20 mouse cellular contexts compared by ENCODE assay signal in genomic region chr7:94706457-94706856, GRCm38 (mm10).
DNase-seq lines count a peak whose midpoint lies in the region; ATAC-seq and TF ChIP-seq lines count a peak whose summit lies in the region.
"Had no signal": no experiment of that assay in that cellular context is flagged by ENCODE, and none has a peak within 500 bp of the region (broad histone marks: within the 10 kb centered on the region; RNA-seq: fewer than 3 reads in every experiment).

No protein-coding gene starts in this region.

- H3K9me3 ChIP-seq in forebrain, embryonic 13.5 days (replicated peaks): 0 out of 2 replicates have a peak, but pooled peaks cover 3% of the 10 kb centered on the region
- H3K9me3 ChIP-seq in forebrain, embryonic 11.5 days (ENCODE audit: control insufficient read depth, low read length): no peaks in the 10 kb centered on the region
- H3K9me3 ChIP-seq in forebrain, embryonic 16.5 days (ENCODE audit: control insufficient read depth, low read length): no peaks in the 10 kb centered on the region
- H3K9me3 ChIP-seq: embryonic facial prominence, embryonic 15.5 days had no signal

- TF ChIP-seq CTCF in brain, embryonic 14.5 days (IDR thresholded peaks at IDR 0.05; ENCODE audit: borderline replicate concordance, extremely low read depth, insufficient read depth, insufficient read length): no peak

- no peak for DNase-seq in forebrain, embryonic 11.5 days (ENCODE audit: low spot score)
- peak; percentile 3 for DNase-seq in brain, adult 2 months (ENCODE audit: low read depth, low spot score)
- peak; percentile 60 for DNase-seq in brain, embryonic 14.5 days (ENCODE audit: low read depth)
- DNase-seq in gastrocnemius, postnatal 36 days: no peak
- DNase-seq: adrenal gland, adult 2 months; adrenal gland, postnatal 10 days; adrenal gland, postnatal 25 days; cerebellum, adult 11 months; cerebellum, adult 18-20 months; cerebellum, adult 8-10 months; cerebellum, adult 9-11 months; cerebellum, postnatal 14 days; cerebellum, postnatal 36 days; embryo, embryonic 11 days had no signal

- intact Hi-C loops in gastrocnemius, postnatal 36 days (cut with DNase I): no loop called here

- H3K4me2 ChIP-seq in forebrain, embryonic 13.5 days: no peak overlapping the region
- no peak overlapping the region for H3K4me2 ChIP-seq in forebrain, embryonic 11.5 days (ENCODE audit: low read depth, low read length, severe bottlenecking)
- no peak overlapping the region for H3K4me2 ChIP-seq in forebrain, embryonic 16.5 days (ENCODE audit: low read length)
- H3K4me2 ChIP-seq: embryonic facial prominence, embryonic 13.5 days; embryonic facial prominence, embryonic 15.5 days had no signal

- no peak overlapping the region for H3K9ac ChIP-seq in forebrain, embryonic 13.5 days
- no peak overlapping the region for H3K9ac ChIP-seq in forebrain, embryonic 11.5 days (ENCODE audit: low read length)
- H3K9ac ChIP-seq in forebrain, embryonic 16.5 days (replicated peaks; ENCODE audit: low read depth, low read length): no peak overlapping the region
- H3K9ac ChIP-seq: embryonic facial prominence, embryonic 13.5 days; embryonic facial prominence, embryonic 15.5 days had no signal

- ATAC-seq in forebrain, embryonic 13.5 days: peak; percentile 75; the same call in 1 of the 2 replicates
- no peak for ATAC-seq in forebrain, embryonic 11.5 days (replicated peaks; ENCODE audit: low FRiP score)
- ATAC-seq in forebrain, embryonic 16.5 days: peak; percentile 80
- ATAC-seq in megakaryocyte progenitor cell, adult 5-6 weeks (replicated peaks; ENCODE audit: poor library complexity): no peak

- H3K4me1 ChIP-seq in forebrain, embryonic 13.5 days: no peaks in the 10 kb centered on the region
- no peaks in the 10 kb centered on the region for H3K4me1 ChIP-seq in forebrain, embryonic 11.5 days (replicated peaks; ENCODE audit: control insufficient read depth, insufficient read depth, low read length)
- no peaks in the 10 kb centered on the region for H3K4me1 ChIP-seq in forebrain, embryonic 16.5 days (replicated peaks; ENCODE audit: control insufficient read depth, insufficient read depth, low read length)
- H3K4me1 ChIP-seq: embryonic facial prominence, embryonic 13.5 days; embryonic facial prominence, embryonic 15.5 days had no signal

- H3K27ac ChIP-seq in forebrain, embryonic 13.5 days: no peak overlapping the region
- H3K27ac ChIP-seq in forebrain, embryonic 11.5 days (ENCODE audit: low read depth, low read length): no peak overlapping the region
- H3K27ac ChIP-seq in forebrain, embryonic 16.5 days (ENCODE audit: low read length): no peak overlapping the region
- H3K27ac ChIP-seq: embryonic facial prominence, embryonic 13.5 days; embryonic facial prominence, embryonic 15.5 days had no signal

- H3K4me3 ChIP-seq in forebrain, embryonic 13.5 days: no peak overlapping the region
- no peak overlapping the region for H3K4me3 ChIP-seq in forebrain, embryonic 11.5 days (ENCODE audit: low read depth, low read length)
- no peak overlapping the region for H3K4me3 ChIP-seq in forebrain, embryonic 16.5 days (replicated peaks; ENCODE audit: low read length)
- H3K4me3 ChIP-seq: embryonic facial prominence, embryonic 13.5 days; embryonic facial prominence, embryonic 15.5 days; erythroblast, embryonic 14.5 days had no signal

- H3K27me3 ChIP-seq in forebrain, embryonic 13.5 days: no peaks in the 10 kb centered on the region
- H3K27me3 ChIP-seq in forebrain, embryonic 11.5 days (ENCODE audit: control insufficient read depth, insufficient read depth, low read length): no peaks in the 10 kb centered on the region
- no peaks in the 10 kb centered on the region for H3K27me3 ChIP-seq in forebrain, embryonic 16.5 days (replicated peaks; ENCODE audit: control insufficient read depth, insufficient read depth, low read length)
- H3K27me3 ChIP-seq: embryonic facial prominence, embryonic 13.5 days; embryonic facial prominence, embryonic 15.5 days had no signal

- no peaks in the 10 kb centered on the region for H3K36me3 ChIP-seq in forebrain, embryonic 13.5 days (ENCODE audit: poor library complexity, severe bottlenecking)
- H3K36me3 ChIP-seq in forebrain, embryonic 11.5 days (ENCODE audit: control insufficient read depth, insufficient read depth, low read length): no peaks in the 10 kb centered on the region
- H3K36me3 ChIP-seq in forebrain, embryonic 16.5 days (ENCODE audit: control insufficient read depth, insufficient read depth): no peaks in the 10 kb centered on the region
- H3K36me3 ChIP-seq: embryonic facial prominence, embryonic 13.5 days; embryonic facial prominence, embryonic 15.5 days had no signal

- TF ChIP-seq POLR2A in brain, embryonic 14.5 days (IDR thresholded peaks at IDR 0.05; ENCODE audit: borderline replicate concordance, extremely low read depth, insufficient read depth, insufficient read length, poor library complexity, severe bottlenecking): no peak

Comparison
In these comparisons a context has a peak if more than half of its experiments do, and no peak if none do; other contexts are left out.
1. ATAC-seq: peak in forebrain, embryonic 13.5 days (single experiment) and forebrain, embryonic 16.5 days (single experiment); none in forebrain, embryonic 11.5 days (single experiment) and megakaryocyte progenitor cell, adult 5-6 weeks (single experiment).
2. DNase-seq: peak in brain, adult 2 months (single experiment) and brain, embryonic 14.5 days (single experiment); none in forebrain, embryonic 11.5 days (single experiment) and gastrocnemius, postnatal 36 days (0 of 2).